Mouse (Mus musculus) heart, adult 8-10 months (tissue): Measurements from ENCODE around the gene Pde4c. TPM values are rescaled to one million over a fixed set of nuclear protein-coding genes. Genes with fewer than 3 reads are reported as not detected.

Experiments used
- DNase-seq: peaks from one replicate; pipeline ENCODE4 v3.0.0; 2022; ENCODE audit warnings: low spot score
- total RNA-seq, 4 experiments: library from RNA; stranded (reverse); gene quantifications; 2 replicates each; pipeline ENCODE4 v1.2.4; 2022

Gene Pde4c
- total RNA-seq, result 1 to 10 TPM; 1.8 to 3.7 (median 2.4) TPM

DNA sequence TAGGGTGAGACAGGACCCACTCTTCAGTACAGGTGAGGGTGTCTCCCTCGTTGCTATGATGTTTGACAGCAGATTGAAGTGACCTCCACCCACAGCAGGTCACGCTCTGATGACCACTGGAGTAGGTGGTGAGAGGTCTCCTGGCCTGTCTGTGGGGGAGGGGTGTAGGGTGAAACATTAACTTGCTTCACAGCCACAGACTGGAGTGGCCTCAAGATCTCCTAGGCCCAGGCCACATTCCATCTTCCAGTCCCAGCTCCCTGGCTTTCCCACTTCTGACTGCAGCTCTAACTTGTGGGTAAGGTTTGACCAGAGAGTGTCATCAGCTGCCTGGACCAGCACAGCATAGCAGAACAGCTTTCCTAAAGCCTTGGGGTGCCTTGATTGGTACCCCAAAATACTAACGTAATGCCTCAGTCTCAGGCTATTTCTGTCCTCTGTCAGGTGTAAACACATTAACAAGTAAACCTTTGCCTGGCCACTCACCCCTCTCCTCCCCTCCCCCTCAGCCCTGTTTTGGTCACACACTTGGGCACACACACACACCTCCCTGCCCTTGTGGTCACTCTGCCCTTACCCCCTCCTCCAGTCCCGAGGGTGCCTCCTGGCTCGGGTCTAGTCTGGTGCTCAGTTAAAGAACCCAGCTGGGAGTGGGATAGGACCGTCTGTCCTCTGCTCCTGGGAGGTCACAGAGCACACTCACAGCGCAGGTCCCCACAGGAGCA, at the start of gene Pde4c:
Gene Pde4c, plus strand, starts transcription at position 235 of the 725 bp plus-strand sequence.
- no peak for DNase-seq

DNA sequence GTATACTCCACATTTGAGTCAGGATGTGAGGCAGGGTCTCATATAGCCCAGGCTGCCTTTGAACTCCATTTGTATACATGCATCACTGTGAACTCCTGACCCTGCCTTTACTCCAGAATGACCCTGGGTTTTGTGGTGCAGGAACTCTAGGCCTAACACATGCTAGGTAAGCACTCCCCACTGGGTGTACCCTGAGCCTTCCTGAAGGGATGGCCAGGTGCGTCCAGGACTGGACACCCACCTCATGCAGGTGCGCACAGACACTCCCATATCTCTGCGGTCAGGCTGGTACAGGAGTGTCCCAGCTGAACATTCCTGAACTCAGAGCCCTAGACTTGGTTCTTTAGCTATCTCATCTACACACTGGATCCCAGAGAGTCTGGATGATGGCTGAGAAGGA, 49.4 kb upstream of the Pde4c start:
- no peak for DNase-seq

DNA sequence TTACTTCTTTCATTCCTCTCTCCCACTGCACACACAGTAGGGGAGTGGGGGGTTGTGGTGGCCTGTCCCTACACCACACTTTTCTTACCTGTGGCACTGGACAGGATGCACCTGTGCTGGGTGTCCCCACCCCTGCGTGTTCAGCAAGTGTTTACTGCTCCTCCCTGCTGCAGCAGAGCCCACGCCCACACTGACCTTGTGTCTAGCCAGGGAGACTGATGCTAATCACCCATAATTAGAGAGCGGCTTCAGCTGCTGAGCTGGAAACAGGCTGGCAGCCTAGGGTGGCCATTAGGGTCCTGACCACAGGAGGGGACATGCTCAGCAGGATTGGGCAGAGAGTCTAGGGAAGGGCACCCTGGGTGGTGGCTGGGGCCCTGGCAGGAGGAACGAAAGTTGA, 48.8 kb upstream of the Pde4c start:
- no peak for DNase-seq

DNA sequence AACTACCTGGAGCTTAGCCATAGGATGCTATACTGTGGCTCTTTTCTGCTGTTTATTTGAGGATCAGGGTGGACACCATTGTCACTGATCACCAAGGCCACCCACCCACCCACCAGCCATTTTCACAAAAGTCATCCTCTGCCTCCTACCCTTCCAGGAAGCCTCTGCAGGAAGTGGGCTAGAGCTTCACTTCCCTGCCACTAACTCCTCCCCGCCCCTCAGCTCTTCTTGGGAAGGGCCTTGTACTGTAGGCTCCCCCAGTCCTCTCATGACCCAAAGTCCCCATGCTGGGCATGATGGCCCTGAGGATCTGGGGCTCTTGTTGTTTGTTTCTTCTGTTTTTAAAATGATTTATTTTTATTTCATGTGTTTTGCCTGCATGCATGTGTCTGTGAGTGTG, 48.2 kb upstream of the Pde4c start:
- DNase-seq, result no peak

DNA sequence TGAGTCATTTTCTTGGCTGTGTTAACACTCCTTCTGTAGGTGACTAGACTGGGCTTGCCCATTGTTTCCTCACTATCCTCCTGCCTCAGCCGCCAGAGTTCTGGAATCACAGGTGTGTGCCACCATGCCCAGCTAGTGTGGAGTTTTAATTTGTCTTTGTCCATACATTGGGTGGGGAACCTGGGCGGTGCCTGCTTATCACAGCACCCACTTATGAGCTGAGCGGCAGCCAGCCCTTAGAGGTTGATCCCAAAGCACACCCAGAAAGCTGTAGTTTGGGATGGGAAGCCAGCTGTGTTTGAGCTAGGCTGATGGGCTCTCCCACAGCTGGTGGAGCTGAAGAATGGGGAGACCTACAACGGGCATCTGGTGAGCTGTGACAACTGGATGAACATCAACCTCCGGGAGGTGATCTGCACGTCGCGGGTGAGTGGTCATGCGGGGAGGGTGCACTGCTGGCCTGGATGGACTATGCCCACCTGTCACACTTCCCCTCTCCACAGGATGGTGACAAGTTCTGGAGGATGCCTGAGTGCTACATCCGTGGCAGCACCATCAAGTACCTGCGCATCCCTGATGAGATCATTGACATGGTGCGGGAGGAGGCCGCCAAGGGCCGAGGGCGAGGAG, 46.0 kb upstream of the Pde4c start:
- no peak for DNase-seq

DNA sequence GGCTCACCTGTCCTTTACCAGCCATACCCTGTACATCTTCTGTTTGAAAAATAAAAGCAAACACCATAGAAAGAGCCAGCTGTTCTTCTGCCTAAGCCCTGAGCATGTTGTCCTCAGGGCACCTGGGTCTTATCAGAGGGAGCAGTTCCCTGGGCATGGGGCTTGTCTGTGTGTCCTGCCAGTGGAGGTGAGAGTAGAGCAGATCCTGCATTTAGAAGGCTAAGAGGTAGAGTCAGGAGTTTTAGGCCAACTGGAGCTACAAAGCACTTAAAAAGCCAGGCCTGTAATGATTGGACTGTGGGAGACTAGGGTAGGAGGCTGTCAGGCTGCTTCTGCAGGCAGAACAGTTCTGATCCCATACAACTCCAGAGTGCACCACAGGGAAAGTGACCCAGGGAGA, 44.8 kb upstream of the Pde4c start:
- DNase-seq, result no peak

DNA sequence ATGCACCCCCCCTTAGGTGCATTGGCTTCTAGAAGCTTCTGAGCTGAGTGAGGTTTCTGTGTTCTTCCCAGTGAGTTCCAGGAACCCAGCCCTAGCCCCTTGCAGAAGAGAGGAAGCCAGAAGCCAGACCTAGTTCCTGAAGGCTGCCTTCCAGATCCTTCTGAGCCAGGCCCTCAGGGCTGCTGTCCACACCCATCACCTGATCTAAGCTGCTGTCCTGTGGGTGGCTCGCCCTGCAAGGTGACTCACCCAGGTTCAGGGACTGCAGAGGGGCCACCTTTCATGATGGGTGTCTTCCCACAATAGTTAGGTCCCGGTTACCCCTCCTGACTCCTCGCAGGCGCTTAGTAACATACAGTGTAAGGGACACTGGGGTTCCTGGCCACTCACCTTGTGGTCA, 44.1 kb upstream of the Pde4c start:
- DNase-seq, result no peak

DNA sequence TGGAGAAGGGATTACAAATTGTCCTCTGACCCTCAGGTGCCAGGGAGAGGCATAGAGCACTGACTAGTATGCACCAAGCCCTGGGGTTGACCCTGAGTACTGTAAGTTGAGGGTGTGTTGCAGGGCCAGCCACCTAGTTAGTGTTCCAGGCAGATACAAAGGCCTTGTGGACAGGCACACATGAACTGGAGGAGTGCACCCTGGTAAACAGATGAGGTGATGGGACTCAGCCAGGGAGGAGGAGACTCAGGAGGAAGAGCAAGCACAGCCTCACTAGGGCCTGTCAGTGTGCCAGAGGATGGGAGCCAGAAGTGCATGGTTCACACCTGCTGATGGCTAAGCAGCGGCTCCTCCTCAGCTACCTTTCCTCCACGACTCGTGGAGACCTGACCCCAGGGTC, 43.5 kb upstream of the Pde4c start:
- peak; percentile 44 for DNase-seq

DNA sequence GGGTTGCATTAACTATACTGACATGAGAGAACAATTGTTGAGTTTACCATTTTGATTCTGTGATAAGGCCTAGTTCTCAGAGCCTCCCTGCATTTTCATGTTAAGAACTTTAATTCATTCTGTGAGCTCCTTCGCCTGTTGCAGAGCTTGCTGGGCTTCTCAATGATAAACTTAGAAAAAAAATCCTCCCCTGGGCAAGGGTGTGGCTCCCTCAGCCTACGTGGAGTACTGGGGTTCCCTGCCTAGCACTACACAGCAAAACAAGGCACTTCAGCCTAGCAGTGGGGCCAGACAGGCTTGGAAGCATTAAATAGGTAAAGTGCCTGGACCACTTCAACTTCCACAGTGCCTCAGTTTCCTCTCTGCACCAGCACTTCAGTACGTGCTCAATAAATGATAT, 42.1 kb upstream of the Pde4c start:
- no peak for DNase-seq

DNA sequence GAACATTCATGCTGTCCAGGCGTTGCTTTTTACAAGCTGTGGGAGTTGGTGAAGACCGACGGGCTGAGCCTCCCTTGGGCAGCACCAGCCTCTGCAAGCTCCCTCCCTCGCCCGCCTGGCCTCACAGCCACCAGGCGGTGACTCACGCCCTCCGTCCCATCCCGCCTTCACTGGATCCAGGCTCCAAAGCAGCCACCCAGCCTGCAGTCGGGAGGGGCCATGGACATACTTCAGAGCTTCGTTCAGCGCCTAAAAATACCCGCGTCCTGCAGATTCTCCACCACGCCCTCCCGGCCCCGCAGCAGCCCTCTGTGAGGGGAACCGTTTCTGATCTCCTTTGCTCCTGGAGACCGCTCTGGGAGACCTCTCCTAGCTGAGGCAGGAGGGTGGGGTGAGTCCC, 41.3 kb upstream of the Pde4c start:
- peak; percentile 82 for DNase-seq

DNA sequence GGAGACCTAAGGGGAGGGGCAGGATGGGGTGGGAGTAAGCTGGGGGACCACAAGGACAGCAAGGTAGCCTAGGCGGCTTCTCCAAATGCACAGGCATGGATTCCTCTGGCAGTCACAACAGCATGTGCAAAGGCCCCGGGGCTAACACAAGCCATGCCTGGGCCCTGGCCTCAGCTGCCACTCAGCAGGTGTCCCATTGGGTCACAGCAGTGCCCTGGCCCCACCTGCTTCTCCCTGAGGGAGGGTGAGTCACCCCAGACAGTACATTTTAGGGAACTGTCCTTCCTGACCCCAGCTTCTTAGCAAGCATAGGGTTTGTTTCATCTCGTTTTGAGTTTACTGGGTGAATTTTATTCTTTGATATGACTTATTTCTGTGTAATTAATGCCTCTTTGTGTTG, 40.8 kb upstream of the Pde4c start:
- DNase-seq, result no peak

DNA sequence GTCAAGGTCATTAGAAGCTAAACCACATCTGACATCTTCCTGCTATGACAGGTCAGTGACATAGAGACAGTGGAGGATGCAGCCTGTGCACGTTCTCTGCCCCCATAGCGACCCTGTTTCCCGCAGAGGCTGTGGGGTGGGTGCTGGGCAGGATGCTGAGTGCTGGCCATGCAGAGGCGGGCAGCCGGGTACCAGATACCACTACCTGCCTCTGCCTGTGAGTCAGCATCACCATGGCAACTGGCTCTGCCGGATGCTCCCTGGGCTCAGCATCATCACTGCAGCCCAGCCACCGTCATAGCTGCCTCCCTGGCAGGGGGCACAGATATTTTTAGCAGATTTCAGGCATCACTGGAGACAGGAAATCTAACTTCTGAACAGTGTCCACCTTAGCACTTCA, 39.2 kb upstream of the Pde4c start:
- DNase-seq, result no peak

DNA sequence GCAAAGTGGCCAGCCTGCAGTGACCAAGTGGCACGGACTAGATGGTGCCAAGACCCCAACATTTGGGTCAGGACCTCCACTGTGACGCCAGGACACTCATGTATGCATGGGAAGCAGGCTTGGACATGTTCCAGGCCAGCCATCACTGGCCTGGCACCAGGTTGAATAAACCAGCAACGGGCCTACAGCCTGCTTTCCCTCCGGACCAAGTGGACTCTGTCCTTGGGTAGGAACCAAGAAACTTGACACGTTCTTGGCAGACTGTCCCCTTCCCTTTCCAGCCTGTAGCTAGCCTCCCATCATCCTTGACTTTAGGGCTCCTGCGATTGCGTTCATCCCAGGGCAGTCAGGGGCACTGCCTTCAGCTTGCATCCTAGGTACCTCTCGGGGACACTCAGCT, 35.9 kb upstream of the Pde4c start:
- DNase-seq, result peak; percentile 75

DNA sequence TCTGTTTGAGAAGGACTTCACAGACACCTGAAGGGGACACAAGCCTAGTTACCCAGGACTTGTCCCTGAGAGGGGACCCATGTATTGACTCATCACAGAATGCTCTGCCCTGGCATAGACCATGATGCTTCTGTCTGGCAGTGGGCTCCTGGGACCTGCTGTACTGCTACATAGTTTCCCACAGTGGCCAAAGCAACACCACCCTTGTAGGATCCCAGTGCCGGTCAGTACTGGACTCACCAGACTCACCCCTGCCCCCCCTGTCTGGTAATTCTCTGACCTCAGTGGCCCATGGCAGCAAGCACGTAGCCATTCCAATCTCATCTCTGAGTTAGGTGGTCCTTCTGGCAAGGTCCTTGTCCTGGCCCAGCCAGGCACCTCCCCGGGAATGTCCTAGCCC, 35.4 kb upstream of the Pde4c start:
- no peak for DNase-seq

DNA sequence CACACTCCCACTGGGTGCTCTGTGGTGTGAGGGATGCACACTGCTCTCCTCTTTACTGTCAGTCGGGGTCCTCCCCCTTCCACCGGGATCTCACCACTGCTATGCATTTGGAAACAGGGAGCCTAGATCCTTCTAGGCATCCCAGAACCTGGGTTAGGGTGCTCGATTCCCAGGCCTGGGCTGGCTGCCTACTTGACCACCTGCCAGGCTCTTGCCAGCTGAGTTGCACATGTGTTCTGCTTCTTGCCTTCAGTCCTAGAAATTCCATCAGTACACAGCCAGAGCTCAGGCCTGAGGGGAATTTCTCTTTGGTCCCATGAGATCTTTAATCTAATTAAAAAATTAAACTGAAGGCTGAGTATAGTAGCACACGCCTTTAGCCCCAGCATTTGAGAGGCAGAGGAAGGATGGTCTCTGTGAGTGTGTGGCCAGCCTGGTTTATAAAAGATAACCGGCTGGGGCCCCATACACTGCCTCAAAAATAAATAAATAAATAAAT, 33.6 kb upstream of the Pde4c start:
- no peak for DNase-seq

DNA sequence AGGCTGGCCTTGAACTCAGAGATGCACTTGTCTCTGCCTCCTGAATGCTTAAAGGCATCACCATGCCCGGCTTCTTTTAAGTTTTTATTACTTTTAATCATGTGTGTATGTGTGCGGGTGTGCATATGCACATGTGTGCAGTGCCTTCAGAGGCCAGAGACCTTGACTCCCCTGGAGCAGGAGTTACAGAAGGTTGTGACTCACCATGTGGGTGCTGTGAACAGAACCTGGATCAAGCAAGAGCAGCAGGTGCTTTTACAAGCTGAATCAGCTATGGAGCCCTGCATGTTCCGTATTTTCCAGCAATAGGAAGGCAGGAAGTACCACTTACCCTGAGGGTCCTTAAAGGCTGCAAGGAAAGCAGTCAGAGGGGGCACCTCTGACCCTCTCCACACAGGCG, 32.3 kb upstream of the Pde4c start:
- DNase-seq, result no peak

DNA sequence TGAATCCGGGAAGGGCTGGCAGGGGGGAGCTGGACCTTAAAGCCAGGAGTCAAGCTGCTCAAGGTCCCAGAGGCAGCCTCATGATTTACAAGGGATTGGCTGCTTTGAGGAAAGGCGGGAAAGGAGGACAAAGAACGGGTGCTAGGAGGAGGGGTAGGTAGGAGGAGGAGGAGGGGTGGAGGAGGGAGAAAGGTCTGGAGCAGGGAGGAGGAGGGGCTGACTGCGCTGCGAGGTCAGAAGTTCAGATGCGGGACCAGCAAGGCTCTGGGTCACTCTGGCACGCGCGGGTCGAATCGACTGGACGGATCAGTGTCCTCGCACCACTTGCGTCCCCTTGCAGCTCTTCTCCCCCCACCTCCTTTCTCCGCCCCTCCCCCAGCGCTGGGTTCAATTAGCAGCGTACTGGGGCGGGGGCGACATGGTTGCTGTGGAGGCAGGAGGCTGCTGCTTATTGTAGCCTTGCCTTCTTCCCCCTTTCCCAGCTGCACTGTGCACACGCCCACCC, 31.7 kb upstream of the Pde4c start:
- no peak for DNase-seq

DNA sequence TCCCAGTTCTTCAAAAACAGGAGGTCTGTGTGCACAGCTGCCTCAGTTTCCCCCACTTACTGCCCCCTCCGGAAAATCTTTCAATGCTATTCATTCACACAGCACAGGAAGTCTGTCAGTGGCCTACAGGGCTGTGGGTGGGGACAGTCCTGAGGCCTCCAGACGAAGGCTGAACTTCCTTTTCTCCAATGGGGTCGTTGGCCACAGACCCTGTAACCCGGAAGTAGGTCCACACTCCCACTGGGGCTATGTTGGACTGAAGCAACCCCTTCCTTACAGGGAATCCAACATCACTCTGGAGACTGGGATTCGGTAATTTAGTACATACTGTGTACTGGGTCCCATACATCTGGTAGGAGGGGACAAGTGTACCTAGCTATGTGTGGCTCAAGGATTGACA, 29.9 kb upstream of the Pde4c start:
- DNase-seq, result no peak

DNA sequence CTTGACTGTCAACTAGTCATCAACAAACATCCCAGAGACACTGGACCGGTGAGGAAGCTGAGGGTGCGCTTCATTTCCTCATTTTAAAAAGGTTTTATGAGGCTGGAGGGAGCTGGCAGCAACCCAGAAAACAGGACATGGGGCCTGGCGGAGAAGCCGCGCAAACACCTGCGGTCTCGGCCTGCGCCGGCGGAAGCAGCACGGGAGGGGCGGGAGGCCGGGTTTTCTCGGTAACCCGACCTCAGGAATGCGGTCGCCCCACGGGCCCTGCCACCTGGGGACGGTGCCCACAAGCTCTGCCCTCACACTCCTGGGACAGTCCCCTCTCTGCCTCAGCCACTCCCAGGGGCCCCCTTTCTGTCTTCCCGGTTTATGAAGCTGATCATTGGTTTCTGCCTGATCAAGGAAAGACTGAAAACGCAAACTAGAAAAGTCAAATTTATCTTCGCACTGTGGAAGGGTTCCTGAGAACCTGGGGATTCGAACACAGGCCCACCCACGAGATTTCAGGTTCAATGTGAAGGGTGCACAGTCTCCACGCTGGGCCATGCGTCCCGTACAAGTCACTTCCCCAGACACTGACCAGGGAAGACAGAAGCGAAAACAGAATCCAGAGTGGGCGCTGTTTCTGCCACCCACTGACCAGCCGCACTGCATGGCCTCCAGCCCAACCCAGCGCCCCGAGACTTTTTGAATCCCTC, 28.1 kb upstream of the Pde4c start:
- no peak for DNase-seq

DNA sequence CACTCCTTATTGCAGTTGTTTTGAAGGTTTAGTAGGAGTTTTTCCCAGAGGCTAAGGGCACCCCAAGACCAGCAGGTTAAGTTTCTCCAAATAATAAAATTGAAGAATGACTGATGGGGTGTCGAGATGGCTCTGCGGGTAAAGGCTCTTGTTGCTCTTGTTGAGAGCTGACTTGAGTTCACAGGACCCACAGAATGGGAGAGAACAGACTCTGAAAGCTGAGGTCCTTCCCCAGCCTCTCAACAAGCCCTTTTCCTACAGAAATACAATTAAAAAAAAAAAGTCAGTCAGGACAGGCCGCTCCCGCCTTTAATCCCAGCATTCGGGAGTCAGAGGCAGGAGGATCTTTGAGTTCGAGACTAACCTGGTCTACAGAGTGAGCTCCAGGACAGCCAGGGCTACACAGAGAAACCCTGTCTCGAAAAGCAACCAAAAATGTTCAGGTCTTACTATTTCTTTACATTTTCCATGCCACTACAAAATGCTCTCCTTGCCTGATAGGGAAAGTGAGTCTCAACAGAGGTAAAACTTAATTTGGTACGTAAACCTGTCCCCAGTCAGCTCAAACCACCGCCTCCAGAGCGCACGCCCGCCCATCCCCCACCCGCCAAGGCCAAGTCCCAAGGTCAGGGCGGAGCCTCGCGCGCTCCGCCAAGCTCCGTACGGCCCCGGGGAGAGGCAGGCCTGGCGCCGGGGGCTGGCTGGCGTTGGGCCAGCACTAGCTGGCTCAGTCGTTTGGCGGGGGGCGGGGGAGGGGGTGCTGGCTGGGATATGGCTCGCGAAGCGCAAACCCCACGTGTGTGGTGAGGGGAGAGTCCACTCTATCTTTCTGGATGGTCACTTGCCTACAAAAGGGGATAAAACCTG, 27.3 kb upstream of the Pde4c start:
- DNase-seq, result peak; percentile 42

DNA sequence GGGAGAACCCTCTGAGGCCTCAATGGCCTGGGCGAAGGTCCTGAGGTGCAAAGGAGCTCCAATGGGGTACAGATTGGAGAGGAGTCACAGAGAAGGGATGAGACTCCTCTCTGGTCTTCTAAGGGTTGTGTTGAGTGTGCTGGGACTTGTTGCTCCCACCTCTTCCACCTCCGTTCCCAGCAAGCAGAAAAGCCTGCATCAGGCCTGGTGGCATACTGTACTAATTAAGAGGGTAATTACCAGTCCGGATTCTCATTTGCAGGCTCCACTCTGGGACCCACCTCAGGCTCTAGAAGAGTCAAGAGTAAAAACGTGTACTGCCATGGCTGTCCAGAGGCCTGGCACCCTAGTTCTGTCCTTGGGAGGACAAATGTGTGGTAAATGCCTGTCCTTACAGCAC, 26.6 kb upstream of the Pde4c start:
- DNase-seq, result no peak
